Mouse (Mus musculus) heart, embryonic 10.5 days (tissue): ENCODE measurements around the gene Pde6h. TPM values are rescaled to one million over a fixed set of nuclear protein-coding genes. Genes with fewer than 3 reads are reported as not detected.
"Not testable (repeated sequence)": the region's sequence is repeated elsewhere in the genome, so short reads cannot be mapped to it uniquely, and the experiment has no call there.

Source experiments
- DNase-seq: peaks from one replicate; pipeline ENCODE4 v3.0.0-alpha.2; 2017; ENCODE audit warnings: low spot score
- H3K27ac ChIP-seq: fragments of 300-500 bp; sonication (generic); 2 replicates; pipeline ENCODE4 v1.5.1; 2016; ENCODE audit warnings: mild to moderate bottlenecking
- H3K27me3 ChIP-seq: fragments of 300-500 bp; sonication (generic); 2 replicates; pipeline ENCODE4 v1.6.1; 2016; ENCODE audit warnings: mild to moderate bottlenecking; ENCODE audit not compliant: poor library complexity, insufficient read depth, severe bottlenecking
- H3K36me3 ChIP-seq: fragments of 300-500 bp; sonication (generic); 2 replicates; pipeline ENCODE4 v1.6.1; 2016; ENCODE audit warnings: mild to moderate bottlenecking, moderate library complexity
- H3K4me1 ChIP-seq: fragments of 300-500 bp; sonication (generic); 2 replicates; pipeline ENCODE4 v1.6.1; 2016; ENCODE audit warnings: mild to moderate bottlenecking
- H3K4me3 ChIP-seq: fragments of 300-500 bp; sonication (generic); 2 replicates; pipeline ENCODE4 v1.5.1; 2016; ENCODE audit warnings: mild to moderate bottlenecking, moderate library complexity
- H3K9me3 ChIP-seq: fragments of 300-500 bp; sonication (generic); 2 replicates; pipeline ENCODE4 v1.6.1; 2016; ENCODE audit warnings: mild to moderate bottlenecking, moderate library complexity
- WGBS: fragments of 180-500 bp; shearing (Covaris S2); methylation state at CpG from one replicate; pipeline ENCODE4 v1.1.7; 2016; 5-methylcytosine and 5-hydroxymethylcytosine counted together
- polyA plus RNA-seq: library from polyadenylated mRNA; unstranded; fragments of >200 nt; fragmentation: Nextera tagmentation; extraction: Ambion mirVana; gene quantifications from 2 replicates; pipeline ENCODE4 v1.2.1, GENCODE M21; 2016

The Pde6h gene
- polyA plus RNA-seq, 1 experiment from 2014 or later = not detected

DNA sequence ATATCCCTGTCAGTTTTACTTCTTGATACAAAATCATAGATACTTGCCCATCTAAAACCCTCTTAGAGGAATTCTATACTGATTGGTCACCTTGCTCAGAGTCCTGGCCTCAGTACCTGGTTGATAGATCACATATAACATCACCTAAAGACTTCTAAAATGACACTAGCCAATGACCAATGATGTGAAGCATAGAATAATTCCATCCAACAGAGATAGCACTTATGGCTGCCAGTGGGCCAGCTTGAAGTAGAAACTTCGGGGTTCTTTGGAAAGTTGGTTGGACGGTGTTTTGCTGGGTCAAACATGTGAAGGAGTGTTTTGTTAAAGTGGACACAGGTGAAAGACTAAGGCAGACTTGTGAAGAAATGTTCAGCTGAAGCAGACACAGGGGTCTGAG lies 26.5 kb downstream of the Pde6h start:
- 82% methylated on average over 2 of the region's 2 CpGs for WGBS
- Histone ChIP-seq H3K9me3 (no peaks in the 10 kb centered on the region), H3K27ac (no peak overlapping the region), H3K4me3 (no peak overlapping the region), H3K27me3 (no peaks in the 10 kb centered on the region), H3K36me3 (no peaks in the 10 kb centered on the region), H3K4me1 (peaks cover 10% of the 10 kb centered on the region)
- DNase-seq = no peak

DNA sequence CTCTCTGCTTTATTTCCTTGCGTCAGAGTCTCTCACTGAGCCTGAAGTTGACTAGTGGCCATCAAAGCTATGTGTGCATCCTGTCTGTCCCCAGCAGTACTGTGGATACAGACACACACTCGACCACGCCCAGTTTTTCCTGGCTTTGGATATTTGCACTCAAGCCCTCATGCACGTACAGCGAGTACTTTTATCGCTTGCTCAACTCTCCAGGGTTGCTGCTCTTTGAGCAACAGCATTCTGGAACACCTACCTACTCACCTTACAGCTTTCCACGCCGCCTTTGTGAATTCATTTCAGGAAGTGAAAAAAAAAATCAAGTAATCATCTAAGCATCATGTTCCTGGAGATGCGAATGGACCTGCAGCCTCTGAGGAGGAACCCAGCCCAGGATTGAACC lies 29.3 kb downstream of the Pde6h start:
- no peak for DNase-seq
- 0 out of 2 replicates have a peak, but pooled peaks cover 5% of the 10 kb centered on the region for H3K4me1 ChIP-seq
- H3K27ac ChIP-seq = no peak overlapping the region
- H3K4me3 ChIP-seq = no peak overlapping the region
- WGBS = 87% methylated on average over 9 of the region's 9 CpGs
- no peaks in the 10 kb centered on the region for H3K9me3 ChIP-seq
- H3K27me3 ChIP-seq = no peaks in the 10 kb centered on the region
- no peaks in the 10 kb centered on the region for H3K36me3 ChIP-seq

DNA sequence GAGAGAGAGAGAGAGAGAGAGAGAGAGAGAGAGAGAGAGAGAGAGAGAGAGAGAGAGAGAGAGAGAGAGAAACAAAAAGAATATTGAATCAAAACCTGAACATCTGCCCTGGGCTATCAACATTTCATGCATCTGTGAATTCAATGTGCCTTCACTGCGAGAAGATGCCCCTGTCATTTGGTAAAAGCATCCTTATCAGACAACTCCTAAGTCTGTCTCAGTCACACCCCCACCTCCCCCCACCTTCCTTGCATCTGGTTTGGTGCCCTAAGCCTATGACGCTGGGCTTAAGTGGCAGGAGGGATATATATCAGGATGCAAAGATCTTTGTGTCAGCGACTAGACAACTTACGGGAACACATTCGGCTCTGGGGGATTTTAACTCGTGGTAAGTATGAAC lies 30.6 kb downstream of the Pde6h start:
- DNase-seq = no peak
- Histone ChIP-seq H3K4me1 (peaks cover 7% of the 10 kb centered on the region; the same call in 1 of the 2 replicates), H3K27me3 (no peaks in the 10 kb centered on the region), H3K4me3 (no peak overlapping the region), H3K9me3 (no peaks in the 10 kb centered on the region), H3K27ac (no peak overlapping the region), H3K36me3 (no peaks in the 10 kb centered on the region)
- 61% methylated on average over 6 of the region's 6 CpGs for WGBS

DNA sequence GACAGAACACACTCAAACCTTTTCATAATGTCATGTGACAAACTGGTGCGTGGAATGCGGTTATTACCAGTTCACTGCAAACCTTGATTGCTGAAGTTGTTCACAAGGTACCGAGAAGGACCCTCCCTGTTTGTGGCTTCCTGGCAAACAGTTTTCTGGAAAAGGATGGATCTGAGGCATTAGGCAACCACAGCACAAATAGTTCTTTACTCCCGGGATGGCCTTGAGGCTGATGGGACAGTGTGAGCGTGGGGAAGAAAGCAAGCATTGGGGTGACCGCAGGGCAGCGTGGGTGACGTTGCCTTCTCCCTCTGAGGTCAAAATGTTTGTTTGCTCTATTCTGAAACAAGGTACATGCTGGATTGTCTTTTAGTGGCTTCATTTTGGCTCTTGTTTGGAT lies 31.1 kb downstream of the Pde6h start:
- H3K27me3 ChIP-seq = no peaks in the 10 kb centered on the region
- H3K4me1 ChIP-seq = peaks cover 8% of the 10 kb centered on the region; the same call in 1 of the 2 replicates
- H3K9me3 ChIP-seq = no peaks in the 10 kb centered on the region
- H3K4me3 ChIP-seq = no peak overlapping the region
- H3K27ac ChIP-seq = no peak overlapping the region
- no peaks in the 10 kb centered on the region for H3K36me3 ChIP-seq
- DNase-seq = no peak
- 89% methylated on average over 8 of the region's 8 CpGs for WGBS

- no peaks in the 10 kb centered on the region for H3K27me3 ChIP-seq
- H3K9me3 ChIP-seq = no peaks in the 10 kb centered on the region
- DNase-seq = no peak
- peaks cover 8% of the 10 kb centered on the region; the same call in 1 of the 2 replicates for H3K4me1 ChIP-seq
- no peaks in the 10 kb centered on the region for H3K36me3 ChIP-seq
- WGBS = 79% methylated on average over 3 of the region's 3 CpGs
- H3K27ac ChIP-seq = no peak overlapping the region
- no peak overlapping the region for H3K4me3 ChIP-seq
These were observed 31.6 kb downstream of the Pde6h start for GRCm38 (mm10) chr6:136955240-136955639.

DNA sequence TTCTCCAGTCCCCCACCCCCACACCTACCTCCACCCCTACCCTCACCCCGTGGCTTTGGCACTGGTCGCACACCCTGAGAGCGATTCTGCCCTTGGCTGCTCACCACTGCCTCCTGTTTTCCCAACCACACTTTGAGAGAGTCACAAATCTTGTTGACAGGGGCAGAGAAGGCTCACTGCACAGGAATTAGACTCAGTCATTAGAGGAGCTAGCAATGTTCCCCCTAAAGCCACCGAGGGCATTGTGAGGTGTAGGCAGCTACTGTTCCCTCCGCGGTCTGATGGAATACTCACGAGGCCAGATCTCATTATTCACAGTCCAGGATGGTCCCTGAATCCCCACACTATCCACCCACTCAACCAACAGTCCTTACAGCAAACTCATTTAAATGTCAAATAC lies 33.4 kb downstream of the Pde6h start:
- H3K27ac ChIP-seq = no peak overlapping the region
- 77% methylated on average over 7 of the region's 7 CpGs for WGBS
- H3K4me1 ChIP-seq = peaks cover 8% of the 10 kb centered on the region; the same call in 1 of the 2 replicates
- no peaks in the 10 kb centered on the region for H3K36me3 ChIP-seq
- DNase-seq = peak; percentile 14
- H3K27me3 ChIP-seq = no peaks in the 10 kb centered on the region
- H3K4me3 ChIP-seq = no peak overlapping the region
- no peaks in the 10 kb centered on the region for H3K9me3 ChIP-seq

DNA sequence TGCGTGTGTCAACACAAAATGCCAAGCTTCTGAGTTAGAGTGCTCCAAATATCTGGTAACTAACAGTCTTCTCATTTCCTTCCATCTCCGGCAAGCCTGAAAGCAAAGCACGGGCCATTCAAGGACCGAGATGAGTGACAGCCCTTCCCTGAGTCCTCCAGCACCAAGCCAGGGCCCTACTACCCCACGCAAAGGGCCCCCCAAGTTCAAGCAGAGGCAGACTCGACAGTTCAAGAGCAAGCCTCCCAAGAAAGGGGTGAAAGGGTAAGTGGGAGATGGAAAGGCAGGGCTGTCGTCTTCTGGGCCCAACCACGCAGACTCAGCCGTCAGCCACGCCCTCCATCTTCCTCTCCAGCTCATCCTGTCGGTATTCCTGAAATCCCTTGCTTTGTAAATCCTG lies 35.5 kb downstream of the Pde6h start:
- peaks cover 10% of the 10 kb centered on the region; the same call in 1 of the 2 replicates for H3K4me1 ChIP-seq
- H3K27me3 ChIP-seq = no peaks in the 10 kb centered on the region
- H3K9me3 ChIP-seq = no peaks in the 10 kb centered on the region
- H3K4me3 ChIP-seq = no peak overlapping the region
- H3K36me3 ChIP-seq = no peaks in the 10 kb centered on the region
- WGBS = 55% methylated on average over 11 of the region's 11 CpGs
- H3K27ac ChIP-seq = no peak overlapping the region
- DNase-seq = peak; percentile 35

GRCm38 (mm10) chr6:136962957-136963356 lies 39.3 kb downstream of the Pde6h start:
- no peaks in the 10 kb centered on the region for H3K36me3 ChIP-seq
- 62% methylated on average over 11 of the region's 11 CpGs for WGBS
- no peaks in the 10 kb centered on the region for H3K27me3 ChIP-seq
- no peak overlapping the region for H3K4me3 ChIP-seq
- H3K27ac ChIP-seq = peak overlapping the region; percentile 25; the same call in 1 of the 2 replicates
- DNase-seq = peak; percentile 66
- H3K9me3 ChIP-seq = no peaks in the 10 kb centered on the region
- peaks cover 10% of the 10 kb centered on the region; the same call in 1 of the 2 replicates for H3K4me1 ChIP-seq

- Histone ChIP-seq H3K9me3 (no peaks in the 10 kb centered on the region), H3K27me3 (no peaks in the 10 kb centered on the region), H3K27ac (no peak overlapping the region), H3K4me3 (no peak overlapping the region), H3K4me1 (peaks cover 7% of the 10 kb centered on the region; the same call in 1 of the 2 replicates), H3K36me3 (no peaks in the 10 kb centered on the region)
- 74% methylated on average over 13 of the region's 13 CpGs for WGBS
- peak; percentile 71 for DNase-seq
These were observed 41.2 kb downstream of the Pde6h start for GRCm38 (mm10) chr6:136964609-136965510.

DNA sequence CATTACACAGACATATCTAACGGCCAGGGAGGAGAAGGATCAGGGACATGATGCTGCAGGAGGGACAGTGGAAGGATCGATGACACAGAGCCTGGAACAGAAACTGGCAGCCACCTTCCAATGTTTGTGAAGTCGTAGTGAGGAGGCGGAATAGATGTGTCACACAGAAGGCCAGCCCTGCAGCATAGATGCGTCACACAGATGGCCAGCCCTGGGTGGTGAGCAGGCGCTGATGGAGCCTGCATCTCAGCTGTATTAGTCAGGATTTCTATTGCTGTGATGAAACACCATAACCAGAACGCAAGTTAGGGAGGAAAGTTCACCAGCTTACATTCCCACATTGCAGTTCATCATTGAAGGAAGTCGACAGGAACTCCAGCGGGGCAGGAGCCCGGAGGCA lies 42.3 kb downstream of the Pde6h start:
- peak; percentile 76 for DNase-seq

GRCm38 (mm10) chr6:136967466-136967865 lies 43.8 kb downstream of the Pde6h start:
- WGBS = 64% methylated on average over 4 of the region's 4 CpGs
- no peaks in the 10 kb centered on the region for H3K9me3 ChIP-seq
- no peaks in the 10 kb centered on the region for H3K36me3 ChIP-seq
- H3K27ac ChIP-seq = peak overlapping the region; percentile 62; the same call in 1 of the 2 replicates
- no peak overlapping the region for H3K4me3 ChIP-seq
- H3K27me3 ChIP-seq = no peaks in the 10 kb centered on the region
- peak; percentile 75 for DNase-seq
- H3K4me1 ChIP-seq = peaks cover 7% of the 10 kb centered on the region; the same call in 1 of the 2 replicates

More for the DNA sequence above, 42.3 kb downstream of the Pde6h start:
- Histone ChIP-seq H3K27me3 (no peaks in the 10 kb centered on the region), H3K36me3 (no peaks in the 10 kb centered on the region), H3K27ac (no peak overlapping the region), H3K4me3 (no peak overlapping the region), H3K4me1 (peaks cover 7% of the 10 kb centered on the region; the same call in 1 of the 2 replicates), H3K9me3 (no peaks in the 10 kb centered on the region)
- WGBS = 73% methylated on average over 10 of the region's 10 CpGs

GRCm38 (mm10) chr6:136968877-136969276 lies 45.2 kb downstream of the Pde6h start:
- not testable (repeated sequence) for H3K27me3 ChIP-seq, H3K9me3 ChIP-seq, DNase-seq, H3K27ac ChIP-seq, H3K36me3 ChIP-seq, H3K4me1 ChIP-seq, H3K4me3 ChIP-seq
- WGBS = 38% methylated on average over 4 of the region's 4 CpGs

DNA sequence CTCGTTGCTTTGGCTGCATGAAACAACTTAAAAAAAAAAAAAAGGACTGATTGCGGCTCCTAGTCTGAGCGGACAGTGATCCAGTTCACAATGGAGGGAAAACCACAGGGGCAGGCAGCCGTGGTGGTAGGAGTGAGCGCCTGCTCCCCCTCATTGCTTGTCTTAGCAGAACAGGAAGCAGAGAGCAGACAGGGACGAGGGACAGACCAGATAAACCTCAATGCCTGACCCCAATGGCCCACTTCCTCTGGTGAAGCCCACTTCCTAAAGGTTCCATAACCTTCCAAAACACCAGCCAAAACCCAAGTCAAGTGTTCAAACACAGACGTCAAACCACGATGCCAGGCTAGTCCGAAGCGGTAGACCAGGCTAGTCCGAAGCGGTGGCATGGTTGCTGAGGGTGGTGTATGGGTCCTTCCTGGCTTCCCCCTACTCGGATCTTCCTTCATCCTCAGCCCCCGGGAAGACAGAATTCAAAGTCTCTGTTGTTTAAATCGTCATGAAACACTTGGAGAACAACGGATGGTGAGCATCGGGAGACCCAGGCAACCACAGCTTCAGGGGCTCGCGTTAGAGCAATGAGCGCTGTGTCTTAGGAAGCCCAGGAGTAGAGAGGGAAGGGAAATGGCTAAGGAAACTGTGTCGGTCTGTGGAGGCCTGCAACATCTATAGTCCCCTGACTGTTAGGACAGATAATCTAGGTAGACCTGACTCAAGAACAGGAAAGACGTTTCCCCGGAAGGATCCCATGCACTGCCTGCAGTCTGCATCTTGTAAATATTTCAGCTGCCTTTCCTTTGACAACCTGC lies 55.8 kb downstream of the Pde6h start:
- H3K27me3 ChIP-seq = no peaks in the 10 kb centered on the region
- H3K4me1 ChIP-seq = peaks cover 16% of the 10 kb centered on the region
- H3K4me3 ChIP-seq = no peak overlapping the region
- H3K36me3 ChIP-seq = no peaks in the 10 kb centered on the region
- 67% methylated on average over 23 of the region's 23 CpGs for WGBS
- DNase-seq = no peak
- H3K27ac ChIP-seq = peak overlapping the region; percentile 84; the same call in 1 of the 2 replicates
- H3K9me3 ChIP-seq = no peaks in the 10 kb centered on the region
